Mouse (Mus musculus): ENCODE results near the gene Snd1. TPM values are rescaled to one million over a fixed set of nuclear protein-coding genes. Genes with fewer than 3 reads are reported as not detected.

Snd1 gene
- polyA plus RNA-seq, 1 experiment from 2014 or later: 56.6 TPM

DNA sequence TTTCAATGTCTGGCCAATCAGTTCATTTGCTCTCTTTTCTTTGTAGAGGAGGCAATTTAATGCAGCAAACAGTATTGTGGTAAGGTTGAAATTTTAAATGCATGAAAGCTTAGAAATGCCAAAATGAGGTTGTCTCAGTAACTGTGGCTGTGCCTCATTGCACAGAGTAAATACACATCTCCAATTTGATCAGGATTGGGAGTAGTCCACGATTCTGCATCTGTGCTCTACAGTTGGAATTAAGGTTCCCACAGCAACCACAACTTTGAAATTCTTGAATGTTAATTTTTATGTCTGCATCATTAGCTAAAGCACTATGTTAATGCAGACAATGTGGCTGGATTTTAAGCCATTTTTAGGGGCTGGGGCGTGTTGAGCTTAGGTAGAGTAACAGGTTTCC is 72.0 kb downstream of the Snd1 start:
- no peak overlapping the region for H3K4me3 ChIP-seq (ENCODE audit: low read depth, low read length)
- no peaks in the 10 kb centered on the region for H3K9me3 ChIP-seq (ENCODE audit: low read length)
- no peak overlapping the region for H3K9ac ChIP-seq (replicated peaks; ENCODE audit: low read depth)
- H3K4me1 ChIP-seq (ENCODE audit: insufficient read depth, low read depth, low read length): no peaks in the 10 kb centered on the region
- 93% methylated on average over 2 of the region's 2 CpGs for WGBS
- no peak overlapping the region for H3K27ac ChIP-seq (ENCODE audit: low read length)
- H3K4me2 ChIP-seq (replicated peaks; ENCODE audit: low read depth, low read length): no peak overlapping the region
- TF ChIP-seq CTCF (IDR thresholded peaks at IDR 0.05) (no peak), EP300 (IDR thresholded peaks at IDR 0.05) (no peak)
- DNase-seq (ENCODE audit: low spot score) (no peak), ATAC-seq (no peak)
- H3K27me3 ChIP-seq (replicated peaks; ENCODE audit: insufficient read depth, low read length): no peaks in the 10 kb centered on the region
- H3K36me3 ChIP-seq (ENCODE audit: insufficient read depth, low read length): peaks cover 14% of the 10 kb centered on the region; the same call in 1 of the 2 replicates

DNA sequence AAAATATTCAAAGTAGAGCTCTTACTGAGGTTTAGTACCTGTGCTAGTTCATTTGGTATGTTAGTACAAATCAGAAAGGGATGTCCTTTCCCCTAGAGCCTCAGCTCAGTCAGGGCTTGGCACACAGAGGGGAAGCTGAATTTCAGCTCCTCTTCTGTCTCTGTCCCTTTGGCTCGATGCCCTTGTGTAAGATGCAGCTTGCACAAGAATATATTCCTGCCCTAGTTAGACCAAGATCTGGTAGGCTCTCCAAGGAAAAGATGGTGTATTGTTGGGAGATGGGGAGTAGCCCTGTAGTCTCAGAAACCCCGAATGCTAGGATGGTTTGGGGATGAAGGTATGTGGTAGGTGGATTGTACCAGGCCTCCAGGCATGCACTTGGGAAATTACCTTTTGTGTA is 74.4 kb downstream of the Snd1 start:
- peak; percentile 23 for DNase-seq (ENCODE audit: low spot score)
- Histone ChIP-seq H3K36me3 (ENCODE audit: insufficient read depth, low read length) (peaks cover 14% of the 10 kb centered on the region; the same call in 1 of the 2 replicates), H3K9me3 (ENCODE audit: low read length) (no peaks in the 10 kb centered on the region), H3K27me3 (replicated peaks; ENCODE audit: insufficient read depth, low read length) (no peaks in the 10 kb centered on the region), H3K27ac (ENCODE audit: low read length) (no peak overlapping the region), H3K4me1 (ENCODE audit: insufficient read depth, low read depth, low read length) (no peaks in the 10 kb centered on the region), H3K9ac (replicated peaks; ENCODE audit: low read depth) (no peak overlapping the region), H3K4me2 (replicated peaks; ENCODE audit: low read depth, low read length) (no peak overlapping the region), H3K4me3 (ENCODE audit: low read depth, low read length) (no peak overlapping the region)
- no peak for ATAC-seq
- WGBS: 85% methylated on average over 2 of the region's 2 CpGs
- no peak for TF ChIP-seq EP300 (IDR thresholded peaks at IDR 0.05)
- TF ChIP-seq CTCF (IDR thresholded peaks at IDR 0.05): no peak

DNA sequence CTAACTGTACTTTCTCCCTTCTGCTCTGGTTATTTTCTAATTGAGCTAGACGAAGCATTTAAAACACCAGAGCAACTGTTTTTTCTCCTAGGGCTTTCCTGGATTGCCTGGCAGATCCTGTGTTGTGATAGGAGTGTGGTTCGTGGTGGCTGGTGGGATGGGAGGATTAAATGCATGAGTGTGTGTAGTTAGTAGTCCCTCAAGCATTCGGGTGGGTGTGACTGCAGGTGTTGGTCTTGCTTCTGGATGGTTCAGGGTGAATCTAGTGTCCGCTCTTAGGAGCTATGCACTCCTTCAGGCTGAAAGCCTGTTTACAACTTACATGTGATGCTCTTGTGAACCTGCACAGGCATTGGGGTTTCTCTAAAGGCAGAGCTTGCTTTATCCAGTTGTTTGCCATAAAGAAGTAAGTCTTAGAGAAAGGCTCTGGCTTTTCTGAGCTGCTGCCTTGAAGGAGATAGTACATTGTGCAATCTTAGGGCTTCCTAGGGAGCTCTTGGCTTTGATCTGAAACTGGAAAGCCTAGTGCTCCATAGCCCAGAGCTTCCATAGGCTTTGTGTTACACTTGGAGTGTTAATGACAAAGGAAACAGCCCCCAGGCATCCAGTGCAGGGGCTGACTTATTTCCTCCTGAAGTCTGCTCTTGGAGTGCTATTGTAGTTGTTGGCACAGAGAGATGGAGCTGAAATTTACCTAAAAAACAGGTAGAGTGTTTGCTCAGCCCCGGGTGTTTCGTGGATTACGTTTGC is 75.5 kb downstream of the Snd1 start:
- TF ChIP-seq CTCF (IDR thresholded peaks at IDR 0.05) (no peak), EP300 (IDR thresholded peaks at IDR 0.05) (no peak)
- Histone ChIP-seq H3K4me2 (replicated peaks; ENCODE audit: low read depth, low read length) (no peak overlapping the region), H3K36me3 (ENCODE audit: insufficient read depth, low read length) (peaks cover 18% of the 10 kb centered on the region; the same call in 1 of the 2 replicates), H3K9me3 (ENCODE audit: low read length) (no peaks in the 10 kb centered on the region), H3K27me3 (replicated peaks; ENCODE audit: insufficient read depth, low read length) (no peaks in the 10 kb centered on the region), H3K27ac (ENCODE audit: low read length) (no peak overlapping the region), H3K4me3 (ENCODE audit: low read depth, low read length) (no peak overlapping the region), H3K9ac (replicated peaks; ENCODE audit: low read depth) (no peak overlapping the region), H3K4me1 (ENCODE audit: insufficient read depth, low read depth, low read length) (no peaks in the 10 kb centered on the region)
- no peak for ATAC-seq
- WGBS: 78% methylated on average over 7 of the region's 7 CpGs
- DNase-seq (ENCODE audit: low spot score): peak; percentile 24

DNA sequence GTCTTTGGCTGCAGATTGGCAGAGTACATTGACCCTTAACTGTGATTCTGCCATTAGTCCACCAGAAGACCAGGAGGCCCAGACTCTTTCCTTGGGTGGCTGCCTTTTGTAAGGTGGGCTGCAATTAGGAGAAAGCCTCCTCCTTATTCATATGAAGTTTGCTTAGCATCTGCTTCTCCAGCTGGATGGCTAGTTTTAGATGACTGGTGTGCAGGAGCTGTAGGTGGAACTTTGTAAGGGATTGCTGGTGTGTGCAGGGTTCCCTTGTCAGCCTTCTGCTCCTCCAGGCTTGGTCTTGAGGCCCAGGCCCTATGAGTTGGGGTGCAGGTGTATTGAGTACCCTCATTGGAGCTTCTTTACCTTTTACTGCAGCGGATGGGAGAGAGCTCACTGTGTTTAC is 79.5 kb downstream of the Snd1 start:
- no peak overlapping the region for H3K4me3 ChIP-seq (ENCODE audit: low read depth, low read length)
- H3K9ac ChIP-seq (replicated peaks; ENCODE audit: low read depth): no peak overlapping the region
- no peaks in the 10 kb centered on the region for H3K27me3 ChIP-seq (replicated peaks; ENCODE audit: insufficient read depth, low read length)
- no peak overlapping the region for H3K27ac ChIP-seq (ENCODE audit: low read length)
- H3K4me2 ChIP-seq (replicated peaks; ENCODE audit: low read depth, low read length): no peak overlapping the region
- H3K4me1 ChIP-seq (ENCODE audit: insufficient read depth, low read depth, low read length): no peaks in the 10 kb centered on the region
- no peaks in the 10 kb centered on the region for H3K9me3 ChIP-seq (ENCODE audit: low read length)
- 84% methylated on average over 1 of the region's 1 CpGs for WGBS
- ATAC-seq (no peak), DNase-seq (ENCODE audit: low spot score) (no peak)
- peaks cover 5% of the 10 kb centered on the region; the same call in 1 of the 2 replicates for H3K36me3 ChIP-seq (ENCODE audit: insufficient read depth, low read length)
- TF ChIP-seq CTCF (IDR thresholded peaks at IDR 0.05) (no peak), EP300 (IDR thresholded peaks at IDR 0.05) (no peak)

DNA sequence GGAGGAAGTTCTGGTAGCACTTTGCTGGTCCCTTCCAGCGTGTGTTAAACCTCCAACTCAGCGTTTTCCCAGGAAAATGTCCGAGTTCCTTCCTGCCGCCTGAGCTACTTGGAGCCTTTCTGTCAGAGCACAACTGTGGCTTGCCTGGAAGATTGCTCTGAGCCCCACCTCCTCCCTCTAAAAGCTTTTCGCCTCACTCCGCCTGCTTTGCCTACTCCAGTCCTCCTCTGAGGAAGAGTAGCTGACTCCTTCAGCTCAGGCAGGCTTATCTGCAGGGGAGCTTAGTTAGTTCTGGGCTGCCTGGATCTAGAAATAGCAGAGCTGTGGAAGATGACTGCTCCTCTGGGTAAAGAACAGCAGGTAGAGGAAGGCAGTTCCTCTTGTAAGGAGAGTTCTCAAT is 80.1 kb downstream of the Snd1 start:
- no peaks in the 10 kb centered on the region for H3K9me3 ChIP-seq (ENCODE audit: low read length)
- DNase-seq (ENCODE audit: low spot score) (no peak), ATAC-seq (no peak)
- H3K9ac ChIP-seq (replicated peaks; ENCODE audit: low read depth): no peak overlapping the region
- H3K4me3 ChIP-seq (ENCODE audit: low read depth, low read length): no peak overlapping the region
- TF ChIP-seq CTCF (IDR thresholded peaks at IDR 0.05): no peak
- TF ChIP-seq EP300 (IDR thresholded peaks at IDR 0.05): no peak
- H3K27ac ChIP-seq (ENCODE audit: low read length): no peak overlapping the region
- no peaks in the 10 kb centered on the region for H3K27me3 ChIP-seq (replicated peaks; ENCODE audit: insufficient read depth, low read length)
- no peak overlapping the region for H3K4me2 ChIP-seq (replicated peaks; ENCODE audit: low read depth, low read length)
- peaks cover 5% of the 10 kb centered on the region; the same call in 1 of the 2 replicates for H3K36me3 ChIP-seq (ENCODE audit: insufficient read depth, low read length)
- 71% methylated on average over 6 of the region's 6 CpGs for WGBS
- no peaks in the 10 kb centered on the region for H3K4me1 ChIP-seq (ENCODE audit: insufficient read depth, low read depth, low read length)

DNA sequence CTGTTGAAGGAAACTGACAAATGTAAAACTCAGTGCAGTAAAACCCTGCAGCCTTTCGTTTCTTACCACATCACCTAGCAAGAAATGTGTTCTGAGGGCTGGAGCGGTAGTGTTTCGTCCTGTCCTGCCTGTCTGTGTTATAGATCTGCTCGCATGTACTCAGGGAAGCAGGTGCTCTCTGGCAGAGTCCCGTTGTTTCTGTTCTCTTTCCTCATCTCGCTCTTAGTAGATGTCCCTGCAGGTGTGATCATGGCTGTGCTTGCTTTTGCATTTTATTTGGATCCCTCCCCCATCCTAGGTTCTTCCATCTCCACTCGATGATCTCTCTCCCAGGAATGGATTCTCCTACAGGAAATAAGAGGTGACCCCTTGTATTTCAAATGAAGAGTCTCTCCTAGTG is 80.5 kb downstream of the Snd1 start:
- no peak overlapping the region for H3K4me3 ChIP-seq (ENCODE audit: low read depth, low read length)
- TF ChIP-seq CTCF (IDR thresholded peaks at IDR 0.05): no peak
- no peak for TF ChIP-seq EP300 (IDR thresholded peaks at IDR 0.05)
- H3K9ac ChIP-seq (replicated peaks; ENCODE audit: low read depth): no peak overlapping the region
- ATAC-seq (no peak), DNase-seq (ENCODE audit: low spot score) (no peak)
- no peaks in the 10 kb centered on the region for H3K4me1 ChIP-seq (ENCODE audit: insufficient read depth, low read depth, low read length)
- no peak overlapping the region for H3K4me2 ChIP-seq (replicated peaks; ENCODE audit: low read depth, low read length)
- 86% methylated on average over 7 of the region's 7 CpGs for WGBS
- no peak overlapping the region for H3K27ac ChIP-seq (ENCODE audit: low read length)
- H3K36me3 ChIP-seq (ENCODE audit: insufficient read depth, low read length): peaks cover 5% of the 10 kb centered on the region; the same call in 1 of the 2 replicates
- no peaks in the 10 kb centered on the region for H3K9me3 ChIP-seq (ENCODE audit: low read length)
- H3K27me3 ChIP-seq (replicated peaks; ENCODE audit: insufficient read depth, low read length): no peaks in the 10 kb centered on the region

Measured in lung, postnatal 0 days (tissue).